Comparison of ENCODE assay signal across 9 mouse cellular contexts in the genomic region with DNA sequence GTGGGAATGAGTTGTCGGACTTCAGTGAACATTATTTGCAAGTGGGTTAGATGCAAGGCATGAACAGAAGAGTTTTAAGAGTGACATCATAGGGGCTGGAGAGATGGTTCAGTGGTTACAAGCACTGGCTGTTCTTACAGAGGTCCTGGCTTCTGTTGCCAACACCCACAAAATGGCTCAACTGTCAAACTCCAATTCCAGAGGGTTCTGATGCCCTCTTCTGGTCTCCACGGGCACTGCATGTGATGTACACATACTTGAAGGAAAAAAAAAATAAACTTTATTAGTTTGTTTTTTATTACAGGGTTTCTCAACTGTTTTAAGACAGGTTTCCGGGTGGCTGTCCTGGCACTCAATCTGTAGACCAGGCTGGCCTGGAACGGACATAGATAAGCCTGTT. TPM values are rescaled to one million over a fixed set of nuclear protein-coding genes. Genes with fewer than 3 reads are reported as not detected.
DNase-seq lines count a peak whose midpoint lies in the region; ATAC-seq lines count a peak whose summit lies in the region.
"Had no signal": no experiment of that assay in that cellular context is flagged by ENCODE, and none has a peak within 500 bp of the region (broad histone marks: within the 10 kb centered on the region; RNA-seq: fewer than 3 reads in every experiment).

No protein-coding gene starts in this region.

- 67% methylated on average over 4 of the region's 4 CpGs for WGBS in forebrain, embryonic 11.5 days
- 69% methylated on average over 4 of the region's 4 CpGs for WGBS in forebrain, embryonic 13.5 days

- DNase-seq in forebrain, embryonic 11.5 days (ENCODE audit: low spot score): peak; percentile 74
- DNase-seq in monocyte, adult 2 months (ENCODE audit: low read depth in 1 of 2, low spot score in 2 of 2): peak; percentile 42 to 52
- peak; percentile 44 for DNase-seq in c-Kit-positive CD71-positive TER-119-positive erythroid progenitor cells, embryonic 14.5 days (ENCODE audit: low spot score)
- DNase-seq in heart, postnatal 36 days: peak; percentile 36 to 56
- DNase-seq in lung, postnatal 4 days: peak; percentile 36 to 59
- DNase-seq in thymus, postnatal 25 days: peak; percentile 64

- no peaks in the 10 kb centered on the region; the same call in 1 of the 2 replicates for H3K36me3 ChIP-seq in forebrain, embryonic 11.5 days (ENCODE audit: control insufficient read depth, insufficient read depth, low read length)
- peaks cover 7% of the 10 kb centered on the region for H3K36me3 ChIP-seq in forebrain, embryonic 13.5 days (ENCODE audit: poor library complexity, severe bottlenecking)

- intact Hi-C loops in heart, postnatal 36 days (cut with DNase I): loop anchor here (10.0 kb wide), 1 partner anchor 113 kb away; a partner anchor contains a TSS

- H3K4me2 ChIP-seq in forebrain, embryonic 11.5 days (ENCODE audit: low read depth, low read length, severe bottlenecking): no peak overlapping the region
- no peak overlapping the region for H3K4me2 ChIP-seq in forebrain, embryonic 13.5 days

- H3K4me1 ChIP-seq in forebrain, embryonic 11.5 days (replicated peaks; ENCODE audit: control insufficient read depth, insufficient read depth, low read length): peaks cover 7% of the 10 kb centered on the region; the same call in 1 of the 2 replicates
- peaks cover 18% of the 10 kb centered on the region for H3K4me1 ChIP-seq in forebrain, embryonic 13.5 days

- no peak for ATAC-seq in forebrain, embryonic 11.5 days (replicated peaks; ENCODE audit: low FRiP score)
- ATAC-seq in forebrain, embryonic 13.5 days: no peak
- ATAC-seq in monocyte, adult 5-6 weeks (replicated peaks; ENCODE audit: insufficient number of reproducible peaks, low FRiP score, low TSS enrichment, poor library complexity, severe bottlenecking): no peak

- H3K9ac ChIP-seq in forebrain, embryonic 11.5 days (ENCODE audit: low read length): no peak overlapping the region
- no peak overlapping the region for H3K9ac ChIP-seq in forebrain, embryonic 13.5 days

- no peak overlapping the region for H3K4me3 ChIP-seq in forebrain, embryonic 11.5 days (ENCODE audit: low read depth, low read length)
- no peak overlapping the region for H3K4me3 ChIP-seq in forebrain, embryonic 13.5 days
- H3K4me3 ChIP-seq: myocyte had no signal

- H3K9me3 ChIP-seq in forebrain, embryonic 11.5 days (ENCODE audit: control insufficient read depth, low read length): no peaks in the 10 kb centered on the region
- H3K9me3 ChIP-seq in forebrain, embryonic 13.5 days (replicated peaks): peaks cover 4% of the 10 kb centered on the region; the same call in 1 of the 2 replicates

- no peak overlapping the region for H3K27ac ChIP-seq in forebrain, embryonic 11.5 days (ENCODE audit: low read depth, low read length)
- H3K27ac ChIP-seq in forebrain, embryonic 13.5 days: no peak overlapping the region

- H3K27me3 ChIP-seq in forebrain, embryonic 11.5 days (ENCODE audit: control insufficient read depth, insufficient read depth, low read length): no peaks in the 10 kb centered on the region
- peaks cover 5% of the 10 kb centered on the region; the same call in 1 of the 2 replicates for H3K27me3 ChIP-seq in forebrain, embryonic 13.5 days

RNA-seq across cellular contexts. Expression of a gene that starts 2.4 kb away (rescaled TPM):
- polyA plus RNA-seq in forebrain, embryonic 11.5 days (2014; fragmentation: Nextera tagmentation; extraction: Ambion mirVana): 111 and 122 TPM in 2 replicates
- polyA plus RNA-seq in forebrain, embryonic 13.5 days (2015; fragmentation: Nextera tagmentation; extraction: Ambion mirVana): 89.0 and 99.3 TPM in 2 replicates
- total RNA-seq in monocyte, adult 5-6 weeks (2017): 7.6 to 25.6 TPM (median 21.5 TPM) in 3 replicates
- total RNA-seq in heart, postnatal 36 days (2021): 10 to 100 TPM; 93.6 to 98.8 TPM

RNA-seq across cellular contexts. Expression of a gene that starts 28.7 kb away (rescaled TPM):
- polyA plus RNA-seq in forebrain, embryonic 11.5 days (2014; fragmentation: Nextera tagmentation; extraction: Ambion mirVana): 2.5 TPM in 2 replicates
- 13.0 and 16.1 TPM in 2 replicates for polyA plus RNA-seq in forebrain, embryonic 13.5 days (2015; fragmentation: Nextera tagmentation; extraction: Ambion mirVana)
- total RNA-seq in monocyte, adult 5-6 weeks (2017): not detected in 3 replicates
- 1 to 10 TPM in 1 of 2 experiments, under 1 TPM in 1; 0.81 to 1.0 TPM for total RNA-seq in heart, postnatal 36 days (2021)

RNA-seq across cellular contexts. Expression of a gene that starts 36.6 kb away (rescaled TPM):
- 450 and 480 TPM in 2 replicates for polyA plus RNA-seq in forebrain, embryonic 11.5 days (2014; fragmentation: Nextera tagmentation; extraction: Ambion mirVana)
- polyA plus RNA-seq in forebrain, embryonic 13.5 days (2015; fragmentation: Nextera tagmentation; extraction: Ambion mirVana): 398 and 409 TPM in 2 replicates
- total RNA-seq in monocyte, adult 5-6 weeks (2017): 46.8 to 65.2 TPM (median 56.4 TPM) in 3 replicates
- total RNA-seq in heart, postnatal 36 days (2021): 100 to 1,000 TPM; 195 to 197 TPM

RNA-seq across cellular contexts. Expression of a gene that starts 41.2 kb away (rescaled TPM):
- 9.0 and 10.2 TPM in 2 replicates for polyA plus RNA-seq in forebrain, embryonic 11.5 days (2014; fragmentation: Nextera tagmentation; extraction: Ambion mirVana)
- polyA plus RNA-seq in forebrain, embryonic 13.5 days (2015; fragmentation: Nextera tagmentation; extraction: Ambion mirVana): 18.1 and 19.9 TPM in 2 replicates
- 26.0 to 44.7 TPM (median 28.6 TPM) in 3 replicates for total RNA-seq in monocyte, adult 5-6 weeks (2017)
- 10 to 100 TPM; 19.6 to 21.6 TPM for total RNA-seq in heart, postnatal 36 days (2021)

RNA-seq across cellular contexts. Expression of a gene that starts 47.9 kb away (rescaled TPM):
- 369 and 455 TPM in 2 replicates for polyA plus RNA-seq in forebrain, embryonic 11.5 days (2014; fragmentation: Nextera tagmentation; extraction: Ambion mirVana)
- 588 and 626 TPM in 2 replicates for polyA plus RNA-seq in forebrain, embryonic 13.5 days (2015; fragmentation: Nextera tagmentation; extraction: Ambion mirVana)
- 89.3 to 145 TPM (median 115 TPM) in 3 replicates for total RNA-seq in monocyte, adult 5-6 weeks (2017)
- 100 to 1,000 TPM; 192 to 194 TPM for total RNA-seq in heart, postnatal 36 days (2021)
